Mouse (Mus musculus) small intestine, adult 2 months (tissue): ENCODE measurements at regions not wholly inside any gene's neighbourhood (a gene's known extent, or its start where the extent isn't known, plus 50 kb on each side); places are given as distances from the start of the nearest gene placed in this dataset.

Experiments used
- CTCF ChIP-seq: fragments of 200-500 bp; IDR thresholded peaks from 2 replicates; pipeline ENCODE4 v1.5.1; 2012; ENCODE audit warnings: low read depth, mild to moderate bottlenecking, control low read depth, inconsistent platforms, low read length, moderate library complexity, mixed read lengths; ENCODE audit not compliant: insufficient replicate concordance, insufficient read length; ENCODE audit errors: extremely low read depth
- POLR2A ChIP-seq: fragments of 200-500 bp; IDR thresholded peaks from 2 replicates; pipeline ENCODE4 v1.6.1; 2012; ENCODE audit warnings: low read depth, mild to moderate bottlenecking, control low read depth, inconsistent platforms, low read length, moderate library complexity

DNA sequence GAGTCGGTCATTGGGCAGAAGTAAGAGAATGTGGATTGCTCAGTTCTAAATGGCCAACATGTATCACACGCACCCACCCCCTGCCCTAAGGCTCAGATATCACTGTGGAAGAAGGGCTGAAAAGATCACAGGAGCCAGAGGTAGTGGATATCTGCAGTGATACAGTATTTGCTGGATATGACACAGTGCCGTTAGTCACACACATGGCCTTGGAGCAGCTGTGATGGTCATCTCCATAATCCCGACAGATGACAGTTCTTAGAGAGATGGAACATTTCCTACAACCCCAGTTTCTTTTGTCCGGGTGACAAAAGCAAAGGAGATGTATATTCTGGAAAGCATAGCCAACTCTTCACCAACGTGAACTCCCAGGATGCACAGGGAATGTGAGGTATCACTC, 65.1 kb upstream of the Msx2 start:
- TF ChIP-seq POLR2A: no peak
- no peak for TF ChIP-seq CTCF
